In the genomic region with DNA sequence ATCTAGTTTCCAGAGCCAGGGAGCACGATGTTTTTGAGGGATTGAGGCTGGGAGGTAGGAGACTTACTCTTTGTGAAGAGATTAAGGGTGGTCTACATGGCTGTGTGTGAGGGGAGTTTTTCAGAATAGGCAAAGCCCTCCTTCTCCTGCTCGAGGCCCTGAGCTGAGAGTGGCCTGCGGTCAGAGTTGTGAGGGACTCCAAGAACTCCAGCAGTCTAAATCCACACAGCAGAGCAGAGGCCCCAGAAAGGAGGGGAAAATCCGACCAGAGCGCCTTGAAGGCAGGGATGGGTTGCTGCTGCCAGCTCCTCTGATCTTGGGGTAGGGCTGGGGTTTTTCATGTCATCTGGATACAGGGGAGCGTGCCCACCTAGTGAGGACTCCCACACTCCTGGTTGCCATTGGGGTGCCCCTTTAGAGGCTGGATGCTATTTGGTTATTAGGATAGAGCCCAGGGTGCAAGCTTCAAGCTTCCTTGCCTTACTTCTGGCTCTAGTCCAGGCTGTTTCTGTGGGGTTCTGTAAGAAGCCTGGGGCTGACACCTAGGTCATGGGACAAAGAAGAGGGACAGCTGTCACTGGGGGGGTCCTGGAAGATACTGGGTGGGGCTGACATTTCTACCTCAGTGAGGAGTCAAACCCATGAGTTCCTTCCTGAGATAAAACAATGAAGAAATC, we compare ENCODE assay signal across 8 mouse cellular contexts. TPM values are rescaled to one million over a fixed set of nuclear protein-coding genes. Genes with fewer than 3 reads are reported as not detected.
DNase-seq lines count a peak whose midpoint lies in the region; ATAC-seq lines count a peak whose summit lies in the region.

No protein-coding gene starts in this region.

- DNase-seq in forebrain, embryonic 11.5 days (ENCODE audit: low spot score) = peak; percentile 68
- peak; percentile 42 for DNase-seq in limb, embryonic 10.5 days (ENCODE audit: low spot score)
- no peak for DNase-seq in gastrocnemius, adult 8-10 months (ENCODE audit: low spot score in 2 of 2)
- DNase-seq in retina, postnatal 1 day = no peak
- DNase-seq in right cerebral cortex, postnatal 14 days = no peak

- no peak for ATAC-seq in megakaryocyte, adult 5-6 weeks (ENCODE audit: poor library complexity, severe bottlenecking)
- ATAC-seq in forebrain, embryonic 11.5 days (replicated peaks; ENCODE audit: low FRiP score) = no peak
- ATAC-seq in neural tube, embryonic 13.5 days (ENCODE audit: low read depth) = no peak

- H3K27me3 ChIP-seq in megakaryocyte, embryonic 14.5 days (replicated peaks) = no peaks in the 10 kb centered on the region
- H3K27me3 ChIP-seq in forebrain, embryonic 11.5 days (ENCODE audit: control insufficient read depth, insufficient read depth, low read length) = no peaks in the 10 kb centered on the region
- H3K27me3 ChIP-seq in limb, embryonic 10.5 days (ENCODE audit: low read depth, poor library complexity, severe bottlenecking) = no peaks in the 10 kb centered on the region
- H3K27me3 ChIP-seq in neural tube, embryonic 13.5 days = no peaks in the 10 kb centered on the region; the same call in 1 of the 2 replicates

- H3K4me3 ChIP-seq in megakaryocyte, embryonic 14.5 days (replicated peaks) = peak overlapping the region; percentile 98
- peak overlapping the region; percentile 81 for H3K4me3 ChIP-seq in forebrain, embryonic 11.5 days (ENCODE audit: low read depth, low read length)
- H3K4me3 ChIP-seq in limb, embryonic 10.5 days = peak overlapping the region; percentile 74
- H3K4me3 ChIP-seq in neural tube, embryonic 13.5 days = peak overlapping the region; percentile 76

- WGBS in forebrain, embryonic 11.5 days = 14% methylated on average over 6 of the region's 6 CpGs
- WGBS in limb, embryonic 10.5 days = 27% methylated on average over 6 of the region's 6 CpGs
- WGBS in neural tube, embryonic 13.5 days = 25% methylated on average over 6 of the region's 6 CpGs

- peaks cover 71% of the 10 kb centered on the region for H3K36me3 ChIP-seq in megakaryocyte, embryonic 14.5 days (replicated peaks; ENCODE audit: low read length)
- no peaks in the 10 kb centered on the region; the same call in 1 of the 2 replicates for H3K36me3 ChIP-seq in forebrain, embryonic 11.5 days (ENCODE audit: control insufficient read depth, insufficient read depth, low read length)
- peaks cover 51% of the 10 kb centered on the region for H3K36me3 ChIP-seq in limb, embryonic 10.5 days
- peaks cover 31% of the 10 kb centered on the region for H3K36me3 ChIP-seq in neural tube, embryonic 13.5 days

- peak overlapping the region; percentile 88 for H3K9ac ChIP-seq in forebrain, embryonic 11.5 days (ENCODE audit: low read length)
- H3K9ac ChIP-seq in neural tube, embryonic 13.5 days = peak overlapping the region; percentile 81

- peak overlapping the region; percentile 86 for H3K4me2 ChIP-seq in forebrain, embryonic 11.5 days (ENCODE audit: low read depth, low read length, severe bottlenecking)
- H3K4me2 ChIP-seq in neural tube, embryonic 13.5 days = peak overlapping the region; percentile 96

- peak overlapping the region; percentile 97 for H3K27ac ChIP-seq in forebrain, embryonic 11.5 days (ENCODE audit: low read depth, low read length)
- H3K27ac ChIP-seq in limb, embryonic 10.5 days = peak overlapping the region; percentile 89
- peak overlapping the region; percentile 87 for H3K27ac ChIP-seq in neural tube, embryonic 13.5 days (replicated peaks)

- peaks cover 75% of the 10 kb centered on the region for H3K4me1 ChIP-seq in megakaryocyte, embryonic 14.5 days
- H3K4me1 ChIP-seq in forebrain, embryonic 11.5 days (replicated peaks; ENCODE audit: control insufficient read depth, insufficient read depth, low read length) = peaks cover 28% of the 10 kb centered on the region
- H3K4me1 ChIP-seq in limb, embryonic 10.5 days = peaks cover 45% of the 10 kb centered on the region
- H3K4me1 ChIP-seq in neural tube, embryonic 13.5 days (replicated peaks) = peaks cover 48% of the 10 kb centered on the region

- no peaks in the 10 kb centered on the region for H3K9me3 ChIP-seq in megakaryocyte, embryonic 14.5 days
- no peaks in the 10 kb centered on the region for H3K9me3 ChIP-seq in forebrain, embryonic 11.5 days (ENCODE audit: control insufficient read depth, low read length)
- H3K9me3 ChIP-seq in limb, embryonic 10.5 days (replicated peaks) = no peaks in the 10 kb centered on the region
- H3K9me3 ChIP-seq in neural tube, embryonic 13.5 days = no peaks in the 10 kb centered on the region

RNA-seq across cellular contexts. Expression of gene Bysl, which starts 15.0 kb away (rescaled TPM):
- polyA plus RNA-seq in megakaryocyte, embryonic 14.5 days (2012; ENCODE audit: insufficient read depth, low replicate concordance) = 7.8 and 17.7 TPM in 2 replicates
- 4.8 and 5.6 TPM in 2 replicates for total RNA-seq in megakaryocyte, adult 5-6 weeks (2015)
- total RNA-seq in megakaryocyte, adult 5-6 weeks (2017) = 6.4 and 7.3 TPM in 2 replicates
- polyA plus RNA-seq in forebrain, embryonic 11.5 days (2014; fragmentation: Nextera tagmentation; extraction: Ambion mirVana) = 34.6 and 37.3 TPM in 2 replicates
- 41.3 and 48.3 TPM in 2 replicates for polyA plus RNA-seq in limb, embryonic 10.5 days (2016; fragmentation: Nextera tagmentation; extraction: Ambion mirVana)
- polyA plus RNA-seq in neural tube, embryonic 13.5 days (2015; fragmentation: Nextera tagmentation; extraction: Ambion mirVana) = 32.9 and 33.2 TPM in 2 replicates
- 10 to 100 TPM; 13.8 to 16.5 (median 14.2) TPM for total RNA-seq in gastrocnemius, adult 8-10 months (2022)

RNA-seq across cellular contexts. Expression of gene Med20, which starts 15.1 kb away (rescaled TPM):
- polyA plus RNA-seq in megakaryocyte, embryonic 14.5 days (2012; ENCODE audit: insufficient read depth, low replicate concordance) = 2.3 TPM in 1 of 2 replicates, not detected in the other
- 17.2 and 18.2 TPM in 2 replicates for total RNA-seq in megakaryocyte, adult 5-6 weeks (2015)
- 32.2 and 33.8 TPM in 2 replicates for total RNA-seq in megakaryocyte, adult 5-6 weeks (2017)
- 44.5 and 45.5 TPM in 2 replicates for polyA plus RNA-seq in forebrain, embryonic 11.5 days (2014; fragmentation: Nextera tagmentation; extraction: Ambion mirVana)
- polyA plus RNA-seq in limb, embryonic 10.5 days (2016; fragmentation: Nextera tagmentation; extraction: Ambion mirVana) = 51.6 and 53.4 TPM in 2 replicates
- 38.9 and 39.7 TPM in 2 replicates for polyA plus RNA-seq in neural tube, embryonic 13.5 days (2015; fragmentation: Nextera tagmentation; extraction: Ambion mirVana)
- total RNA-seq in gastrocnemius, adult 8-10 months (2022) = 10 to 100 TPM; 13.3 to 19.3 (median 18.1) TPM

RNA-seq across cellular contexts. Expression of gene Gm20517, which starts 15.1 kb away (rescaled TPM):
- polyA plus RNA-seq in megakaryocyte, embryonic 14.5 days (2012; ENCODE audit: insufficient read depth, low replicate concordance) = 0.29 and 0.81 TPM in 2 replicates
- total RNA-seq in megakaryocyte, adult 5-6 weeks (2015) = 0.49 and 2.4 TPM in 2 replicates
- 1.7 and 2.3 TPM in 2 replicates for total RNA-seq in megakaryocyte, adult 5-6 weeks (2017)
- 2.4 and 3.6 TPM in 2 replicates for polyA plus RNA-seq in forebrain, embryonic 11.5 days (2014; fragmentation: Nextera tagmentation; extraction: Ambion mirVana)
- polyA plus RNA-seq in limb, embryonic 10.5 days (2016; fragmentation: Nextera tagmentation; extraction: Ambion mirVana) = 0.81 and 2.1 TPM in 2 replicates
- 2.4 and 3.0 TPM in 2 replicates for polyA plus RNA-seq in neural tube, embryonic 13.5 days (2015; fragmentation: Nextera tagmentation; extraction: Ambion mirVana)
- total RNA-seq in gastrocnemius, adult 8-10 months (2022) = 1 to 10 TPM in 3 of 4 experiments, under 1 TPM in 1; 0.77 to 2.8 (median 1.6) TPM

RNA-seq across cellular contexts. Expression of gene Usp49, which starts 34.2 kb away (rescaled TPM):
- polyA plus RNA-seq in megakaryocyte, embryonic 14.5 days (2012; ENCODE audit: insufficient read depth, low replicate concordance) = 1.2 and 3.7 TPM in 2 replicates
- 3.9 and 5.1 TPM in 2 replicates for total RNA-seq in megakaryocyte, adult 5-6 weeks (2015)
- 4.2 and 5.3 TPM in 2 replicates for total RNA-seq in megakaryocyte, adult 5-6 weeks (2017)
- 7.2 and 8.1 TPM in 2 replicates for polyA plus RNA-seq in forebrain, embryonic 11.5 days (2014; fragmentation: Nextera tagmentation; extraction: Ambion mirVana)
- polyA plus RNA-seq in limb, embryonic 10.5 days (2016; fragmentation: Nextera tagmentation; extraction: Ambion mirVana) = 5.5 and 6.8 TPM in 2 replicates
- polyA plus RNA-seq in neural tube, embryonic 13.5 days (2015; fragmentation: Nextera tagmentation; extraction: Ambion mirVana) = 8.2 and 10.6 TPM in 2 replicates
- total RNA-seq in gastrocnemius, adult 8-10 months (2022) = 1 to 10 TPM; 2.0 to 3.4 (median 3.2) TPM

Comparison
In these comparisons a context has a peak if more than half of its experiments do, and no peak if none do; other contexts are left out.
1. DNase-seq: peak in forebrain, embryonic 11.5 days (single experiment) and limb, embryonic 10.5 days (single experiment); none in gastrocnemius, adult 8-10 months (0 of 2), retina, postnatal 1 day (single experiment) and right cerebral cortex, postnatal 14 days (single experiment).
2. RNA of gene Med20, which starts 15.1 kb away (polyA plus RNA-seq): 51.6 to 53.4 TPM in limb, embryonic 10.5 days, 44.5 to 45.5 TPM in forebrain, embryonic 11.5 days and 38.9 to 39.7 TPM in neural tube, embryonic 13.5 days; 2.3 TPM in megakaryocyte, embryonic 14.5 days; every median in the first group is over 10 times any median in the second.
3. Peak in every context shown above with its lines, with median percentiles within 50 percentile points of each other: H3K4me3 ChIP-seq and H3K27ac ChIP-seq.